Mouse (Mus musculus) mesoderm, embryonic 11.5 days (tissue): ENCODE measurements around the gene Ssbp4.
"Not testable (repeated sequence)": the region's sequence is repeated elsewhere in the genome, so short reads cannot be mapped to it uniquely, and the experiment has no call there.

Experiments
- DNase-seq: peaks from one replicate; pipeline ENCODE4 v3.0.0-alpha.2; 2012; ENCODE audit warnings: low read depth, low spot score

Gene Ssbp4

GRCm38 (mm10) chr8:70587955-70588354 is 20.7 kb downstream of the Ssbp4 start:
- not testable (repeated sequence) for DNase-seq

- DNase-seq: no peak
Observed at GRCm38 (mm10) chr8:70585258-70585652, 23.4 kb downstream of the Ssbp4 start.

DNA sequence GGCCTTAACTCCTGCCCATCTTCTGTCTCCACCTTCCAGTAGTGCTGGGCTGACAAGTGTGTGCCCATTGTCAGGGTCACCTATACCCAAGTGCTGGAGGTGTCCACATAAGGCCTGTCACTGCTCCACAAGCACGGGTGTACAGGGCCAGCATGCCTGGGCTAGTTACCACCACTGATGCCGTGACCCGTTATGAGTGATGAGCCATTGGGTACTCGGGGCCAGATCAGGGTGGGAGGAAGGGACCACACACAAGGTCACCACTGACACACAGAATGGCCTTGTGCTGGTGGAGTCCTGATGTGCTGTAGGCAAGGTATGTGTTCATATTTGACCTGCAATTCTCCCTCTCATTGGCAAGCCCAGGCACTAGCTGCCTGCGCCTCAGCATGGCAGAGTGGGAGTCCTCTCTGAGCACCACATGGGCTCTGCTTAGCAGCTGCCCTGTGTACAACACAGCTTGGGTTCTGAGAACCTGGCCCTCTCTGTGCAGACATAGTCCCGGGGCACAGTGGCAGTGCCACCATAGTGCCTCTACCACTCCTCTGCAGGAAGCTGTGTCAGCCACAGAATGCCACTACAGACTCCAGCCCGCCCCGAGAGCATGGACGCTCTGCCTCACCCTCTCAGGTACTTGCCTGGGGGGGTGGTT is 23.9 kb downstream of the Ssbp4 start:
- DNase-seq: no peak

DNA sequence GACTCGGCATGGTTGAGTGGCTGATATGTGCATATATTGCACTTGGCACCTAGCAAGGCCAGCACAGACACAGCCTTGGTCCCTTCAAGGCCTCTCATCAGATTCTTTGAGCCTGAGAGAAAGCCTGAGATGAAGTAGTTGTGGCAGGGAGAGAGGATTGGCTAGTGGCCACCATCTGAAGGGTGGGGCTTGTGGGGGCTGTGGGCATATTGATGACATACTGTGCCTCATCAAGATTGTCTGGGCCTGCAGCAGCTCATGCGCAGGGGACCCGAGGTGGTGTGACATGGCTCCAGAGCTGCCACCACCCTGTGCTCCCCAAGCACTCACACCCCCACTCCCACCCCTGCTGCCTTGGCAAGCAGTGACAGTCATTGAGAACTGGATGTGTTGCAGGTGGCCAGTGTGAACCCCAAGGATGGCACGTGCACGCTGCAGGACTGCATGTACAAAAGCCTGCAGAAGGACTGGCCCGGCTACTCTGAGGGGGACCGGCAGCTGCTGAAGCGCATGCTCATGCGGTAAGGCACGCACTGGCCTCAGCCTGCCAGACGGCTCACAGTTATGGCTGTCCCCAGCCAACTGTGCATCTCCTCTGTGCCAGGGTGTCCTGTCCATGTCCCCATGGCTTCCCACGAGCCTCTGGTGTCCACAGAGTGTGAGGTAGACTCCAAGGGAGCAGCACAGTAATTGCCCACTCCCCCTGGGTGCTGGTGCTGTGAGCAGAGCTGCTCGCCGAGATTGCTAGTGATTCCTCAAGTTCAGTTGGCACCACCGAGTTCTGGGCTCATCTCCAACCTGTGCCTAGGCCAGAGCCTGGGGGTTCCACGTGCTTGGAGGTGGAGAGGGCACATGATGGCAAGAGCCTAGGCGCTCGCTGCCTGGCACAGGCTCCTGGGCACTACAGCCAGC is 24.9 kb downstream of the Ssbp4 start:
- DNase-seq: no peak

GRCm38 (mm10) chr8:70577207-70577606 is 31.5 kb downstream of the Ssbp4 start:
- no peak for DNase-seq

DNA sequence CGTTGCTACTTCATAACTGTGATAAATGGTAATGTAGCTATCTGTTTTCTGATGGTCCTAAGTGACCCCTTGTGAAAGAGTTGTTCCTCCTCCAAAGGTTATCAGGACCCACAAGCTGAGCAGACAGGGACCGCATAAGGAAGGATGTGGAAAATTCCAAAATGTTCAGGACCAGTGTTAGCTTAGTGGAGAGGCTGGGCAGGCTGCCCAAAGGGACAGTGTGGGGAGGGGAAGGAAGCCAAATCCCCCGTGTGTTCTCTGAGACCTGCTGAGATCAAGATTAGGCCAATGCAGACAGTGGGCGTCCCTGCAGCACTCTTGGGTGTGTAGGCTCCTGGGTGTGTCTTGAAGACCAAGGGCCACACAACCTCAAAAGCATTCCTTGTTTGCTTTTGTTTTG is 33.8 kb downstream of the Ssbp4 start:
- no peak for DNase-seq

DNA sequence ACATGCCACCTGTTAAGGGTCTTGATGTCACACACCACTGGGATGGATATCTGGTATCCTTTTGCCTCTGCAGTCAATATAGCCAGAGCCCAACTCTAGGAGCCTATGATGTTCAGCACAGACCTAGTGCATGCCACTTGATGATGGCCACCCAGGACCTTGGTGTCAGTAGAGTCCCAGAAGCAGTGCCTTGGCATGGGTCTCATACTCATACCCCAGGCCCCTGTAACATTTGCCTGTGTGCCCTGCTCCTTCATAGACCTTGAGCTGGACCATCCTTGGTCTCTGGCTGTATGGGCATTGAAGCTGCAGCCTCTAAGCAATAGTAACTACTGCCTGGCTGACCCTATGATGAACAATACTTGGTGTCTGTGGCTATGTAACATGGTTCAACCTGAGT is 34.4 kb downstream of the Ssbp4 start:
- no peak for DNase-seq

GRCm38 (mm10) chr8:70570990-70571389 is 37.7 kb downstream of the Ssbp4 start:
- DNase-seq: no peak

DNA sequence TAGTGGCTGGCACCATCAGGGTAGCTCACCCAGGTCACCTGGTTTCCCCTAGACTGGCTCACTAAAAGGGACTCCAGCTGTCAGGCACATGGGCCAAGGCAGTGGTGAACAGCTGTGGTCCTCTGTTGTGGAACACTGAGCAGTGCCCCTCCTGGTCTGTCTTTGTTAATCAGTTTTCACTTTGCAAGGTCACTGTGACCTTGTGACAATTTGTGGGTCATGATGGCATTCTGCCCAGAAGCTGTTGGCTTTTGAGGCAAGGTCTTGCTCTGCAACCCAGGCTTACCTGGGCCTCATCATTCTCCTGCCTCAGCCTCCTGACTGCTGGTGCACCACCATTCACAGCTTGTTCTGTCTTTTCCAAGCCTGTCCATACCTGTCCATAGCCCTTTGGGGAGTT is 38.3 kb downstream of the Ssbp4 start:
- no peak for DNase-seq

- DNase-seq: no peak
Observed at GRCm38 (mm10) chr8:70565561-70565960, 43.1 kb downstream of the Ssbp4 start.

DNA sequence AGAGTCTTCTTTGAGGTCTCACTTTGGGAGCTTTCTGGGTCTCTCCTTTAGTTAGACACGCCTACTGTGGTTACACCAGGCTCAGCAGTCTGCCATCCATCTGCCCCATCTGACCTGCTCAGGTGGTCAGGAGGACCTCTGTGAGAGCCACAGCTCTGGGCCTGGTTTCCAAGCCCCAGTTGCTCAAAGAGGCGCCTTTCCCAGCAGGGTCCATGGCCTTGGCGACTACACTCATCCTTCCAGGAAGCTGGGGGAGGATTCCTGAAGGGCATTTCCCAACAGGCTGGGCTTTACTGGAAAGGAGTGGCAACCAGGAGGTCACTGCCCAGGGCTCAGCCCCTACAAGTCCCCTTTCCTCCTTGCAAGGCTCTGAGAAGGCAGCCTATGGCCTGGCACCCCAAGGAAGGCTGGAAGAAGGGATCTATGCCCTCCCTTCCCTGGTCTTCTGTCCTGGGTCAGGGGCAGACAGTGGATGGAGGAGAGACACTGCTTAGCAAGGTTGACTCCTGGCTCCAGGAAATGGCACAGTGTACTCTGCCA is 43.9 kb downstream of the Ssbp4 start:
- no peak for DNase-seq

DNA sequence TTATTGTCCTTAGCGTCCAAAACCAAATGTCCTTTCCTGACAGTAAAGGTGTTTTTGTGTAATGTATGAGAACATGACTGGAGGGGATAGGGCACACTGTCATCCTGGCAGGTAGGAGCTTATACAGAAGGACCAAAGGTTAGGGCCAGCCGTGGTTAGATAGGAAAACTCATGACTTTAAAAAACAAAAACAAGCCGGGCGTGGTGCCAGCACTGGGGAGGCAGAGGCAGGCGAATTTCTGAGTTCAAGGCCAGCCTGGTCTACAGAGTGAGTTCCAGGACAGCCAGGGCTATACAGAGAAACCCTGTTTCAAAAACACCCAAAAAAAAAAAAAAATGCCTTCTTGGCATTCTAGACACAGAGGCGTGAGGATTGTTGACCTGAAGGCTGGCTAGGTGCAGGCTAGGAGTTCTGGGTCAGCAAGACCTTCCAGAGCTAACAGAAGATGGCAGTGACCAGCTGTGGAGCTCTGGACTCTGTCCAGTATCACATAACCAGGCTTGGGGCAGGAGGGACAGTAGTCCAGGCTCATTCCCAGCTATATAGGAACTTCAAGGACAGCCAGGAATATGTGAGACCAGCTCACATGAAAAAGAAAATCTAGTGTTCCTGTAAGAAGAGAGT is 44.8 kb downstream of the Ssbp4 start:
- DNase-seq: no peak

DNA sequence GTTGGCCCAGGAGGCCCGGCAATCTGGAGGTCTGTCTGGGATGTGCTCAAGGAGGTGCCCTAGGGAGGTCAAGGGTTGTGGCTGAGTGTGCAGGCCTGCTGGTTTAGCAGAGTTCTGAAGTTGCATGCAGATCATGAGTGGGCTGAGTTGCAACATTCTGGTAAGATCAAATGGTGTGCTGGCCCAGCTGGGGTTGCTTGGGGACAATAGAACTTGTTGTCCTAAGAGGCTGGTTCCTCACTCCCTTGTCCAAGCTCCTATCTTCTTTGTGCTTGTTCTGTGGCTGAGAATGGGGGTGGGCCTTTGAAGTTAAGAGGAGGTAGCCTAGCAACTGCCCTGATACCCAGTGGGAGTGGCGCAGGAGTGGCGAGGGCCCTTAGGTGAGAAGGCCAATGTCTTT is 45.9 kb downstream of the Ssbp4 start:
- DNase-seq: no peak

GRCm38 (mm10) chr8:70561809-70562535 is 46.7 kb downstream of the Ssbp4 start:
- no peak for DNase-seq

- DNase-seq: no peak
Observed at GRCm38 (mm10) chr8:70561357-70561756, 47.3 kb downstream of the Ssbp4 start.

DNA sequence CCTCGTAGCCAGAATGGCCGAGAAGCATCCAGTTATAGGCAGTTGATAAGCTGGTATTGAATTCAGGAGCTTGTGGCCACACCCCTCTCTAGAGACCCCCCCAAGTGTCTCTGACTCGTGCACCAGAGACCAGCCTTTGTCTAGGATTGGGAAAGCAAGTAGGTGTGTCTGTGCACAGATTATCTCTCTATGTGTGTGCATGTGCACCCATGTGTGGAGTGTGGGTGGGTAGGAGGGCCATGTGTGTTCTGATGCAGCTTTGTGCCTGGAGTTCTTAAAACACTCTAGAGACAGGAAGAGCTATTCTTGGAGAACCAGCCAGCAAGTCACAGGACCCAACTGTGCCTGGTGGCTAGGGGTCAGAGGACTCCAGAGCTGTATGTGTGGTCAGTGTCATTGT is 48.1 kb downstream of the Ssbp4 start:
- DNase-seq: no peak

- no peak for DNase-seq
Observed at GRCm38 (mm10) chr8:70560096-70560495, 48.6 kb downstream of the Ssbp4 start.

DNA sequence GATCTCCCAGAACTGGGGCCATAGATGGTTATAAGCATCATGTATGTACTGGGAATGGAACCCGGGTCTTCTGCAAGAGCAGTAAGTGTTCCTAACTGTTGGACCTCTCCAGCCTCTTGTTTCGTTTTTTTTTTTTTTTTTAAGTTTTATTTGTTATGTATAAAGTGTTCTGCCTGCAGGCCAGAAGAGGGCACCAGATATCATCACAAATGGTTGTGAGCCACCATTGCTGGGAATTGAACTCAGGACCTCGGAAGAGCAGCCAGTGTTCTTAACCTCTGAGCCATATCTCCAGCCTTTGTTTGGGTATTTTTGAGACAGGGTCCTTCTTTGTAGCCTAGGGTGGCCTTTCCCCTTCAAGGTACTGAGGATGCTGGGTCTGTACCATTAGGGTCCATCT is 49.7 kb downstream of the Ssbp4 start:
- DNase-seq: no peak

- DNase-seq: no peak
Observed at GRCm38 (mm10) chr8:70558334-70558733, 50.3 kb downstream of the Ssbp4 start.

DNA sequence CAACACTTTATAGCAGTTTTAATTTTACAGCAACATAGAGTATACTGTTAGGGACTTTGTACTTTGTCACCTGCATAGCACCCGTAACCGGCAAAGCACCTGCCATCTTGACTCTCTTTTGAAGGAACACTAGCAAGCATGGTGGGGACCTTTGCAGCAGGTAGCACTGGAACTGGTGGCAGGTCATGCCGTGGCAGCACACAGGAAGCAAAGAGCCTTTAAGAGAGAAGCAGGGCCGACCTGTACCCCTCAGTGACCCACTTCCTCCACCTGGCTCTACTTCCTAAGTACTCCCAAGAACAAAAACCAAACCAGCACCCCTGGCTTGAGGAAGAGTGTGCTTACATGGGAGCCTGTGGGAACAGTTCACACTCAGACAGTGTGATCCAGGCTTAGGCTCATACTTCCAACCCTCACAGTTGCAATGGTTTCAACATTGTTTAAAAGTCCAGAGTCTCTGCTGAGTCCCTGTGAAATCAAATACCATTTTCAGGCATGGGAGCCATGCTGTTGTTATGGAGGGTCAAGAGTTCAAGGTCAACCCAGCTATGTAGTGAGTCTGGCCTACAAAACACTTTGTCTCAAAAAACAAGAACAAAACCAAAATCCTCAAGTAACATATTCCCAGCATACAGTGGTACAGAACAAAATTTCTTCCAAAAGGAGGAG is 53.5 kb downstream of the Ssbp4 start:
- DNase-seq: no peak

DNA sequence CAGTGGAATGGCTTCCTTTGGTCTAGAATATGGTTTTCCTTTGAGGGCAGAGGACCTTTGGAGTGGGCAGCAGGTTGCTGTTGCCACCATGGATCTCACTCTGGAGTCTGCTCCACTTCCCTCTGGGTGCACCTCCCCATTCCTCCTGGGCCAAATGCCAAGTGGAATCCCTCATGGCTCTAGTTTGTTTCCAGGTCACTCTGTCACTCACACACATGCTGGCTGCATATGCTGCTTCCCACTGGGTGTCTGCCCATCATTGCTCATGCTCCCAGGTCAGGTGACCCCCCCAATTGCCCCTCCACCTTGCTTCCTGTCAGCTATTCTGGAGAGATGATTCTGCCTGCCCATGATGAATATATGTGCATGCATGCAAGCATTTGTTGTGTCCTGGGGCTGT is 54.9 kb downstream of the Ssbp4 start:
- no peak for DNase-seq
